Mouse (Mus musculus) thymus, adult 2 months (tissue): Measurements from ENCODE around the gene Zbtb8os.

ENCODE experiments used
- CTCF ChIP-seq: fragments of 200-500 bp; IDR thresholded peaks from 2 replicates; pipeline ENCODE4 v1.5.1; 2012; ENCODE audit warnings: mild to moderate bottlenecking, control low read depth, low read length, moderate library complexity, borderline replicate concordance; ENCODE audit not compliant: control insufficient read depth, poor library complexity, insufficient read depth; ENCODE audit errors: extremely low read depth
- POLR2A ChIP-seq: fragments of 200-500 bp; IDR thresholded peaks from 2 replicates; pipeline ENCODE4 v1.6.1; 2012; ENCODE audit warnings: mild to moderate bottlenecking, low read length, control low read depth, moderate library complexity; ENCODE audit not compliant: control insufficient read depth, poor library complexity, insufficient read depth; ENCODE audit errors: extremely low read depth

DNA sequence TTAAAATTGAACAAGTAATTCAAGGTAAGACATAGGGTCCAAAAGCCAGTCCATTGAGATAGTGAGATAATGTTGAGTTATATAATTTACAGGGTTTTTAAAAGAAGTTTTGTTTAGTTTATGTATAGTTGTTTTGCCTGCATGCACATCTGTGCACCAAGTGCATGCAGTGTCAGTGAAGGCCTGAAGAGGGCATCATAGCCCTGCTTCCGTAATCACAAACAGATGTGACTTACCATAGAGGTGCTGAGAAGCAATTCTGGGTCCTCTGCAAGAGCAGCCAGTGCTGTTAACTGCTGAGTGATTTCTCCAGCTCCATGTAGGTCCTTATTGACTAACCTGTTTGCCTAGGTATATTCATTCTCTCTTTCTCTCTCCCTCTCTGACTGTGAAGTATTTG lies 6.4 kb downstream of the Zbtb8os start:
- TF ChIP-seq POLR2A (no peak), CTCF (no peak)
